Mouse (Mus musculus) retina, postnatal 7 days (tissue): ENCODE results near the gene Sel1l2.

Source experiments
- DNase-seq: peaks from one replicate; pipeline ENCODE4 v3.0.0-alpha.2; 2012; ENCODE audit warnings: low read depth, low spot score

Sel1l2 gene

DNA sequence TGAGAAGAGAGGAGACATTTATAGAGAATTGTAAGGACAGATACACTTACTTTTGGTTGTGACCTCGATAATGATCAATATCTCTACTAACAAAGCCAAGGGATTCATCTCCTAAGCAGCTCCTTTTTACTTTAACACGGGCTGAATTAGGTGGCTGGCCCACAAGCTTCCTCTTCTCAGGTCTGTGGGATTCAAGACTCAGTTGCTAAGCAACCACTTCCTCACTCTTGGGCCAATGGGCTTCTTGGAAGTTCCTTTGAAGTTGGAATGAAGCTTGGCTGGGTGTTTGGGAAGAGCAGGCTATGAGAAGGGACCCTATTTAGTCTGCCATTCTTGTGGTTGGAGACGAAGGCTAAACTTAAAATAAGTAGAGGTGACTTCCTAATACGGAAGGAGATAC lies at the start of gene Sel1l2:
Gene Sel1l2 (minus strand): TSS at position 182 of the 400 bp plus-strand sequence.
- DNase-seq: no peak

DNA sequence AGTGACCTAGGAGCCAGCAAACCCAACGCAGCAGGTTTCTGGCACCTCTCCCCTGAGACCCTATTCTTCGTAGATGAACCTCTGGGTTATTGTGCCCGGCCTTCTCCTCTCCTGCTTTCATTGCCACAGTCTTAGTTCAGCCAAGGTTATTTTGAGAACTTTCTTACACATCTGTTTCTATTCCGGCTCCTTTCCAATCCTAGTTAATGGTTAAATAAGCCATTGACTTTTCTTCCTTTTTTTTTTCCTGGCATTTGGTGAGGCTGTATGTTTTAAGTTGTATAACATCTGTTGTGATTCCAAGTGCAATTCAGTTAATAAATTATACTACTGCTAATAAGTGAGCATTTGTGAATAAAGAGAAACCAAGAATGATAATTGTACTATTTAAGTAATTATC lies 49.6 kb upstream of the Sel1l2 start:
- no peak for DNase-seq

DNA sequence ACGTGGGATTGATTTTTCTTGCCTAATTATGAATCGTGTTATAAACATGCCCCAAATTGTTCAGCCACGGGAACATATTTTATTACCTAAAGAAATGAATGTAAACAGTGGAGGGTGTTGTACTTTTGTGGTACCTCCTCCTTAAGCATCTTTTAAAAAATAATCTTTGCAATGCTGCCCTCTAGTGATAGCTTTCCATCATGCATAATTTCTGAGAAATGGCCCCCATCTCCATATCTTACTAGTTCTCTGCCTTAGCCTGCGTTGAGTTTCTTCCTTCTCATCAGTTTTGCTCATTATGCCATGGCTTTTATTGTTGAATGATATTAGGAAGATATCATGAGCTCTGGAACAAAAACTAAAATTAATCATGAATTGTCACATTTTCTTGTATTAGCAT lies 37.8 kb upstream of the Sel1l2 start:
- DNase-seq: peak; percentile 38

DNA sequence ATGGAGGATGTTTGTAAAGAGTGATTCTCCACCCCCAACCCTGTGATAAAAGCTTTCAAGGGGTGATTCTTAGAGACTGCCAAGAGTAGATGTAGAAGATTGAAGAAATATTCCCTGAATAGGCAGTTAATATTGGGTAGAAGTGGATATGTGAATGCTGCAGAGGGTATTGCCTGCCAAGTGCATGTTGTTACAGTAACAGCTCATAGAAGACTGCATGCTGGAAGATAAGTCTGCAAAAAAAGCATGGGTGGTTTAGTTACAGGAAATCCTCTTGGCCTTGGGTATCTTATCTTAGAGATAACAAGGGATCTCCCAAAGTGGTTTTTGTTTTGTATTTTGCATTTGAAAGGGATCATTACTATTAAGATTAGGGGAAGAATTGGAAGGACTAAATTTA lies 36.3 kb upstream of the Sel1l2 start:
- DNase-seq: no peak

DNA sequence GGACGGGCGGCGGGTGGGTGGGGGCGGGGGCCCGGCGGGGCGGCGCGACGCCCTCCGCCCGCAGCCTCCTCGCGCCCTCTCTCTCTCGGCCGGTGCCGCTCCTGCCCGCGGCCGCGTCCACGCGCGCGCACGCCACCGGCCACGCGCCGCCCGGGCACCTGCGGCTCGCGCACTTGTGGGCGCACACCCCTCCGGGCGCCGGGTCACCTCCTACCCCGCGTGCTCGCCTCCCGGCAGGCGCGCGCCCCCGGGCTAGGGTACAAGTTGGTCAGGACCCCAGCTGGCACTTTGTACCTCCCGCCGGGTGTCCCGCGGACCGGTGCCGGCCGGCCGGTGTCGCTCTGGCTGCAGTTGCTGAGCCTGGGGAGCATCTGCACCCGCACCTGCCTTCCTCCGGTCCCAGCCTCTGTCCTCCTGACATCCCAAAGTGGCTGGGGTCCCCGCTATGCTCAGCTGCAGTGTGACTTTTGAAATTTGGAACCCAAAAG lies 6.3 kb upstream of the Sel1l2 start:
- peak; percentile 38 for DNase-seq

DNA sequence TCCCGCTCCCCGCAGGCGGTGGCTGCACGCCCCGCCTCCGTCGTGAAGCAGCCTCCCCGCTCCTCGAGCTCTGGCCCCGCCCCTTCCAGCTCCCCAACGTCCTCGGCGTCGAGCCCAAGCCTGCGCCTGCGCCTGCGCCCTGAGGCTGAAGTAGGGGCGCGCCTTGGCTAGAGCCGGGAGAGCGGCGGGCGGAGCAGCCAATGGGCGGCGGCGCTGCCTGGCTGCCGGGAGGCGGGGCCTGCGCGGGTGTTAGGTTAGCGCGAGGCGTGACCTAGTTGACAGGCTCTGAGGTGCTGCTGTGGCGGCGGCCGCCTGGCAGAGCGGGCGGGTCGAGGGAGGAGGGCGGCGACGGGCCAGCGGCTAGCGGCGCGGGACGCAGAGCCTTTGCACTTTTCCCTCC lies 5.7 kb upstream of the Sel1l2 start, which contains the start of gene Macrod2:
Gene Macrod2 (plus strand): TSS at position 131 of the 400 bp plus-strand sequence.
- DNase-seq: peak; percentile 98

DNA sequence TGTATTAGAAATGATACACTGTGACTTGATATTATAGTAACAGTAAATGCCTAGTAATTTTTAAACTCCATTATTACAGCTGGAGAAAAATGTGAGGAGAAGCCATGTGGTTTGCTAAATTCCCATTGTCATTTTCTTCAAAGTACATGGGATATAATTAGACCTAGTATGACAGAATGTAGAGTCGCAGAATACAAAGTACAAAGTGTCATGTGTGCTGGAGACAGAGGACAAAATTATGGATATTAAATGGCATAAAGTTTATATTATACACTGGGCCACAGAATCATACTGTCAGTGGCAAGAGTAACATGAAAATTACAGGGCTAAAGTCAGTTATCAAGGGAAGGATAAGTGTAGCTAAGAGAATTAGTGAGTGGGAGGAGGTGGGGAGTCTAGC lies 24.7 kb downstream of the Sel1l2 start:
- DNase-seq: no peak

DNA sequence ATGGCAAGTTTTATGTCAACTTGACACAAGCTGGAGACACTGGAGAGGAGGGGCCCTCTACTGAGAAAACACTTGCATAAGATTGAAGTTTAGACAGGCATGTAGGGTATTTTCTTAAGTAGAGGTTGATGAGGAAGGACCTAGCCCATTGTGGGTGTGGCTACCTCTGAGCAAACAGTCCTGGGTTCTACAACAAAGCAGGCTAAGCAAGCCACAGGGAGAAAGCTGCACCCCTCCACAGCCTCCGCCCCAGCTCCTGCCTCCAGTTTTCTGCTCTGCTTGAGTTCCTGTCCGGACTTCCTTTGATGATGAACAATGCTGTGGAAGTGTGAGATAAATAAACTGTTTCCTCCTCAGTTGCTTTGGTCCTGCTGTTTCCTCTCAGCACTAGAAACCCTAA lies 29.6 kb downstream of the Sel1l2 start:
- DNase-seq: no peak

DNA sequence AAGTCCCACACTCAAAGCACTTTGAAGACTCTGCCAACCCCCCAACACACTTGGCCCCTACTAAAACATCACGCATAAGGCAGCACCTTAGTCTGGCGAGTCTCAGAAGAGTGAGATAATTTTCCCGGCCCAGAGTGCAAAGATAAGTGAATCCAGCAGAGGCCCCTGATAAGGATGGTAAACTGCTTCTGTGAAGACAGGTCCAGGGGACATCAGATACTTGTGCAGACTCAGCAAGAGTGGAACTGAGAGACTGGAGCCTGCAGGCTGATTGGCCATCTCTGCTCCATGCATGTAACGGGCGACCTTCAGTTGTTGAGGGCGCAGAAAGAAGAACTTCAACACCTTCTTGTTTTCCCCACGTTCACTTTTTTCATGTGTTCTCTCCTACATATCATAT lies 47.1 kb downstream of the Sel1l2 start:
- no peak for DNase-seq

DNA sequence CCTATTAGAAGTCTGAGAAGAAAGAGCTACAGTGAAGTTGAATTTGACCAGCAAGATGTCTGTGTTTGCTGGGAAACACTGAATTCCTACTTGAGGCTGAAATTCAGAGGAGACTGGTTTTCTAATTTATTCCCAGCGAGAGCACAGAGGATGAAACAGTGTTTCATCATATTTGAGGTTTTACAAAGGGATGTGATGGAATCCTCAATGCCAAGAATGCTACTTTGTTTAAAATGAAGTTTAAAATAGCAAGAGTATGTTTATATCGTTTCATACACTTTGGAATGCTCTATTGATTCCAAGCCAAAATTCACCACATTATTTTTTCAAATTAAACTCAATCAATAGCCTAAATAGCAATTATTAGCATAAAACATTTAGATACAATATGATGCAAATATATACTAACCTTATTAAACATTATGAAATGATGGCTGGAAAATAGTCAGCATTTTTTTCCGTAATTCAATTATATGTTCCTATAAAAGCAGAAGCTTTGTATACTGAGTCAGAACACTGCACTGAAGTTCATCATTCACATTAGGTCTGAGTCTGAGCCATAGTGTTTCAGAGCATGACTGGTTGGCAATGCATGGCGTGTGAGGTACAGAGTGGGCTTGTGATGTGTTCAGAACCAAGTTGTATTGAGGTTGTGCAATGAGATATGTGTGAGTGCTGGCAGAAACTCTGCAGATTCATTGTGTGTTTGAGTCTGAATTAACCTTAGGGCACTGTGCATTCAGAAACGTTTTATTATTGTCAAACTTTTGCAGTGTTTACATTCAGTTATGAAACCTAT lies 58.8 kb downstream of the Sel1l2 start:
- no peak for DNase-seq

DNA sequence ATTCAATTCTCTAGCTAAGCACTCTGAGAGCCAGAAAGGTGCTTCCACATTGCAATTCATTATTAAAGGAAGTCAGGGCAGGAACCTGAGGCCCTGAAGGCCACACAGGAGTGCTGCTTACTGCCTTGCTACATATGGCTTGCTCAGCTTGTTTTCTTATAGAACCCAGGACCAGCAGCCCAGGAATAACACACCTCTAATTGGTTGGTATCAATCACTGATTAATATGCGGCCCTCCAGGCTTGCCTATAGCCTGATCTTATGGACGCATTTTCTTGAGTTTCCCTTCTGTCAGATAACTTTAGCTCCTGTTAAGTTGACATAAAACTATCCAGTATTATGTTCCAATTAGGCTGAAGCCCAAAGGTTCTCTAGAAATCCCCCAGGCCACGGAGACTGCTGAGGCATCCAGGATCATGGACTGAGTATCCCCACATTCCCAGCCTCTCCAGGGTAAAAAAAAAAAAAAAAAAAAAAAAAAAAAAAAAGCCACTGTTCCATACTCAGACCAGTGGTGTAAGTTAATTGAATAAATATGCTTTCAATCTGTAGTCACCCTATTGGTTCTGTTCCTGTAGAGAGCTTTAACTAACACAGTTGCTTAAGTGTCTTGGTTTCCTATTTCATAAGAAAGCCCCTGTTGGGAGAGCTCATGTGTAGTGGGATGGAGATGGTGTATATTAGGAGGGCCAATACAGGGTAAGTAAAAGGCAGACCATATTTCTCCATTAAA lies 86.4 kb downstream of the Sel1l2 start:
- no peak for DNase-seq

DNA sequence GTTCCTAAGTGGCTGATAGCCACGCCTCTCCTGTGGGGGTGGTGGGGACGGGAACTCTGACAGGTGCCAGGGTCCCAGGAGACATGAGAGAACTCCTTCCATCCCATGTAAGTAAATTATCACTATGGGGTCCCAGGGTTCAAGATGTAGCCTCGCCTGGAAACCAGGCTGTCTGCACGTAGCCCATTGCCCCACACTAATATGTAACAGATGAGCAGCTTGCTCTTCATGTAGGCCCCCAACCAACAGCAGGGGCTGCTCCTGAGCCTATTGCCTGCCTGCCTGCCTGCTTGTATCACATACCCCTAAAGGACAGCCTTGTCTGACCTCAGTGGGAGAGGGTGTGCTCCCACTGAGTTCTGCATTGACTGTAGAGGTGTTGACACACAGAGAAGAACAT lies 92.4 kb downstream of the Sel1l2 start:
- no peak for DNase-seq

DNA sequence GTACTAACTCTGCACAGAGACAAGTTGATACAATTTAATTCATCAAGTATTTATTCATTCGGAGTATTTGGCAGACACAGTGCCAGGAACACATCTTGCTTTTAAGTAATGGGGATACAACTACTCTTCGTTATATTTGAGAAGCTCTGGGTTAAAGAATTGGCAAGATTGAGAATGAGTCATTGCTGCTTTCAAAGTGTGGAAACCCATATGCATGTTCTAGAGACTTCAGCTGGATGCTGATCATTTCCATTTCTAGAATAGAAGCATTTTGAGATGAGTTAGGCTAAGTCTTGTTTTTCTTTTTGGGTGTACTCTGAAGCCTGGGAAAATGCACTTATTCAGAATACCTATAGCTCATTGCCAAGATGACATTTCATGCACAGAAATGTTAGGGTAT lies 95.7 kb downstream of the Sel1l2 start:
- DNase-seq: no peak

DNA sequence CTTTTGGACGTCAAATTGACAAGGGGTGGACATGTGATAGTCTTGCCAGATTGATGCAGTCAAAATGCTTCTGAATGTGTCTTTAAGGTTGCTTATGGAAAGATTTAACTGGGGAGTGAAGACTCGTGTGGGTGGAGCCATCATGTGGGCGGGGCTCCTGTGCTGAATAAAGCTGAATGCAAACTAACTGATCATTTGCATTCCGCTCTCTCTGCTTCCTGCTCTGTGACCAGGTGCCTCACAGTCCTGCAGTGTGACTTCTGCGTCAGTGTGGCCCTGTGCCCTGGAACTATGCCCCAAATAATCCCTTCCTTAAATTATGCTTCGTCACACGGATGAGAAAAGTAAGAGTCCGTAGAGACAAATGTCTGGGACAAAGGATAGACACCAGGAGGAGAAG lies 108.7 kb downstream of the Sel1l2 start:
- DNase-seq: no peak

DNA sequence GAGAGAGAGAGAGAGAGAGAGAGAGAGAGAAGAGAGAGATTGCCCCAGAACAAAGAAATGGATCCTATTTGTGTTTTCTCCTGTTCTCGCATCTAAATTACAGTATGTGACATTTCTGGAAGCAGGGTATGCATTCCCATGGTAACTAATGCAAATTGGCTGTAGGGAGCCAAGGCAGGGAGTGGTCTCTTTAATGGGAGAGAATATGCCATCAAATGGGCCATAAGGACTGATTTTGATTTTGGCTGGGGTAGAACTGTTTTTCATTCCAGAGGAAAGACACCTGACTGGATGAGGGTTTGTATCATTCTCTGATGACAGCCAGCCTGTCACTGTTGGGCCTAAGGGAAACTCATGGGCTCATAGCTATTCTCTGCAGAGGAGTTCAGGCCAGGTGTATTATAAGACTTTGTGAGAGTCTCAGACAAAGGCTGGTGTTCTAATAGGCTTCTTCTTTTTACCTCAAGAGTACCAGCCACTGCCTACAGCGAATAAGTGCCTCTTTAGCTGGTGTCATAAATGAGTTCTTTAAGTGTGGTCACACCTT lies 133.8 kb downstream of the Sel1l2 start:
- DNase-seq: no peak

DNA sequence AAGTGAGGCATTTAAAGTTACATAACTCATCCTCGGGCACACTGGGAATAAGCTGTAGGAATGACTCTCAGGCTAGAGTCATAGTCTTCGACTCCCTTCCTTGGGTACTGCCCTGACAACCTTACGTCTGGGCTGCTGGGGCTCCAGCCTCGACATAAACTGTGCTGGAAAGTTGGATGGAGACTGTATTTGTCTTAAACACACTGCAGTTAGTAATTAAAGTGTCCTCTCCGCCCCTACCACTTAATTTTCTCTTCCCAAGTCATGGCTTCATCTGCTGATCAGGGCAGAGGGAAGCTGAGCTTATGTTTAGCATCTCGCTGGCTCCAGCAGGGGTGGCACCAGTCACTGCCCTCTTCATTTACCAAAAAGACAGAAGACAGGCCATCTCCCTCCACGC lies 135.2 kb downstream of the Sel1l2 start:
- DNase-seq: no peak

DNA sequence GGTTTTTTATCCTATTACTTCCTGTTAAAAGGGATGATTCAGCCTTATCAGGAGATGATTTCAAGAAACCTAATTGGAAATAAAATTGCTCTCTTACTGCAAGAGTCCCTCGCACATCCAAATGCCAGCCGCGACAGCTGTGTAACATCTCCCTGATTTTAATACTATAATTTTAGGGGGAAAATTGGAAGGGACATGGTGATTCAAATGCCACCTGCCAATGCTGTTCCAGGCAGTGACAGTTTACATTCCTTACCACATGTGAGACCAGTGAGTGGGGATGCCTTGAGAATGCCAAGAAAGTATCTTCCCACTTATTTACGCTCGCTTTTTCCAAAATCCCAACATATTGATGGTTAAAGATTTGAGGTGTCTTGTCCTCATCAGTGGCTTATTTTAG lies 146.4 kb downstream of the Sel1l2 start:
- DNase-seq: no peak

DNA sequence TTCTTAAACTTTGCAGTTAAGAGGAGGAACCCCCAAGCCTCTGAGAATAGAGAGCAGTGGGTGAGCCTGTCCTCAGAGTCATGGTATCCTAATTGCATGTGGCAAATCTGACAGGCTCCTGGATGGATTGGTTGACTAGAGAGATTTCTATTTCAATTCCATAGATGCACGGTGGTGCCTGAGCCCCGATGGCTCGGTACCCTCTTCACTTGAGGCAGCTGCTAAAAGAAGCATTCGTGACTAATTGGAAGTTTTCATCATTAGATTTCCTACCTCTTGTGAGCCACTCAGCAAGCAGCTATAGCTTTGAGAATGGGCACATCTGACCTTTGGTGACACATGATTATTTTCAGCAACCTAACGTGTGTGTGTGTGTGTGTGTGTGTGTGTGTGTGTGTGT lies 147.1 kb downstream of the Sel1l2 start:
- no peak for DNase-seq

DNA sequence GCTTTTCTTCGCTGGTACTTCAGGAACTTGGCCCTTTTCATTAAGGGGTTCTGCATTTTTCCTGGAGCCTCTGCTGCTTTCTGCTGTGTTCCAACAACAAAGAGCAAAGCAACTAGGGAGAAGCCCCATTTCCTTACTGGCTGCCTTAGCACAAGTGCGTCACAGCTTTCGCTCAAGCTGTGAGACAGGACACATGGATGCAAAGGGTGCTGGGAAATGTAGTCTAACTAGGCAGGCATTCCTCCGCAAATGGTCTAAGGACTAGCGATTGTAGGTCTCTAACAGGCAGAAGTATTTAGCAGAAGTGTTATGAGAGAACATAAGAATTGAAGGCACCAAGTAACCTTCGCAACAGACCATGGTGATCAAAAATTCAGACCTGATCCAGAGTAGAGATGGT lies 152.3 kb downstream of the Sel1l2 start:
- DNase-seq: no peak

DNA sequence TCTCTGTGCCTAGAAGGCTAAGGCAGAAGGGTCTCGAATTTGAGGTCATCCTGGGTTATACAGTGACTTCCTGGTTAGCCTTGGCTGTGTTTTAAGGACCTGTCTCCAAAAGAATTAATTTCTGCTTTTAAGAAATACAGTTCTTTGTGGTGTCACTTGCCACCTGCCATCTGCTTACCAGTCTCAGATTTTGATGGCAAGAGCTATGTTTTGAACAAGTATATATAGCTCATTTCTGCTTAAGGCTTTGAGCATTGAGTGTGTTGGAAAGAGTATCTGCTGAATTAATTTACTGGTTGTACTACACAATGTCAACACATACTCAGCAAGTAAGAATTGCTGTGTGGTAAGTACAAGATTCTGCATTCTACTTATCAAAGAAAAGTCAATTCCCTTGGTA lies 159.2 kb downstream of the Sel1l2 start:
- DNase-seq: no peak

DNA sequence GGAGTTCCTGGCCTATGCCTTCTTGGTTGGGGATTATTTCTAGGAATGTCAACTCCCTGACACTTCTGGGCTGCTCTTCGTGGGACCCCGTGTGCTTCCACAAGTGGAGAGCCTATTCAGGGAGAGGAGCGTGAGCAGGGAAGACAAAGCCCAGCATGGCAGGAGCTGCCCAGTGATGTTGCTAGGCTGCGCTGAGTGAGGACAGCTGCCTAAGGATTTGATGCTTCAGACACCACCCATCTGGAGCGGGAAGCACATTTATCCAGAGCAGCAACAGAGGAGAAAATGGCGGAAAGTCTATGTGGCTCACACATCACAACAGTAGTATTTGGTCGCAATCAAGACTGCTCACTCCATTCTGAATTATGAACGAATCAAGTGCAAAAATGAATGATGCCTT lies 169.2 kb downstream of the Sel1l2 start:
- DNase-seq: no peak

DNA sequence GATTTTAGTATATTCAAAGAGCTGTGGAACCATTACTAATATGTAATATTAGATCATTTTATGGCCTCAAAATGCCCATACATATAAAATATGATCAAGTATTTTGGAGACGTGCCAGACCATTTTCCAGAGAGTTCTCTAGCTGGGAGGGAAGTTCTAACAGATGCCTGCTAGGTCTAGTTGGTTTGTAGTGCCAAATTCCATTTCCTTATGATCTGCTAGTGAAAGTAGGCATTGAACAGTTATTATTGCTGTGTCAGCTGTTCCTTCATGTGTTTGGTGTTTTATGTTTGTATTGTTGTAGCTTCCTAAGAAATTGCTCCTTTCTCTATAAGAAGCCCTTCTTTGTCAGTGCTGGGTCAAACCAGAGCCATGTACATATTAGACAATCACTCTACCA lies 173.5 kb downstream of the Sel1l2 start:
- no peak for DNase-seq

DNA sequence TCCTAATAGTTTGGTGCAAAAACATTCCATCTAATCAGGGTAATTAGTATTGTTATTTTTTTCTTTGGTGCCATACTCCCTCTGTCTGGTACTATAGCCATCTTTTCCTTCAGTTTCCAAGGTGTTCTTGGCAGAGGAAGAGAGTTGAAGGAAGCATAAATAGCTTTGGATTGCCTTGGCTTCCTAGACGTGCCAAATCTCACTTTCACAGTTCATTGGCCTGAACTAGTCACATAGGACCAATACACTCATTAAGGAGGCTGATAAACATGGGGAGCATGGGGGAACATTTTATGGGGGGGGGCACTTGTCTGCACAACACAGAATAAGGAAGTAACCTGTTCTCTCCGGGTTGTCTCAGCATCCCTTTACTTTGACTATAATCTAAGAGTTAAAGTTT lies 174.1 kb downstream of the Sel1l2 start:
- no peak for DNase-seq
